Mouse (Mus musculus) left cerebral cortex, adult 9 months (tissue): Measurements from ENCODE around the gene Htra3.

Experiments
- DNase-seq, 2 experiments: peaks; one replicate each; pipeline ENCODE4 v3.0.0; 2022; ENCODE audit warnings: low spot score in 2 of 2

Htra3 gene

DNA sequence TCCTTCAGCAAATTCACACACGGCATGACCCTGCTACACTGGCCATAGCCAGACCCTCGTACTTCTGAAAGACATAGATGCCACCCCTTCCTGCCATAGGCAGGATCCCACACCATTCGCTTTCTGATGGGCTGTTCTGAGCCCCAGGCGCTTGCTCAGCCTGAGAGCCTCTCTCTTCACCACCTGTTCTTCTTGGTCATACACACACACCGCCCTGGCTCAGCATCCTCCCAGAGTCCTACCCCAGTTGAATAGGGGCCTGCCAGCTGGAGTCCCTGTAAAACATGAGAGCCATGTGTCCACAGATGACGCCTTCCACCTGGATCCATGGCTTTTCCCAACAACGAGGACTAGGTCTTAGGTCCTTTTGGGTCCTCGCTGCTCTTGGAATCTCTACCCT, 66.9 kb downstream of the Htra3 start:
- DNase-seq, result no peak

DNA sequence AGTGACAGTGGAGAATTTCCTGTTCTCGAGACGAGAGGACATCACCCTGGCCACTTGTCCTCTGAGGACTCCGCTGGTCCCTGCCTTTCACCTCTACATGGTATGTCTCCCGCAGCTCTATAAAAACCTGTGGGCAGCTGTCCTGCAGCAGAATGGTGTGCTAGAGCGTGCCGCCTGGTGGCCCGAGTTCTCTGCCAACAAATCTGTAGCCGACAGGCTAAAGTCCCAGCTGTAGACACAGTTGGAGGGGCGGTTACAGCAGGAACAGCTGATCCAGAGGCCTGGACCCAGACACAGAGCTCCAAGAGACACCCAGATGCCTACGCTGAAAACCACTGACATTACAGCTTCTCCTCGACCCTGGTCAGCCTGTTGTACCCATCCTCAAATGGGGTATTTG, 67.7 kb downstream of the Htra3 start:
- no peak for DNase-seq

DNA sequence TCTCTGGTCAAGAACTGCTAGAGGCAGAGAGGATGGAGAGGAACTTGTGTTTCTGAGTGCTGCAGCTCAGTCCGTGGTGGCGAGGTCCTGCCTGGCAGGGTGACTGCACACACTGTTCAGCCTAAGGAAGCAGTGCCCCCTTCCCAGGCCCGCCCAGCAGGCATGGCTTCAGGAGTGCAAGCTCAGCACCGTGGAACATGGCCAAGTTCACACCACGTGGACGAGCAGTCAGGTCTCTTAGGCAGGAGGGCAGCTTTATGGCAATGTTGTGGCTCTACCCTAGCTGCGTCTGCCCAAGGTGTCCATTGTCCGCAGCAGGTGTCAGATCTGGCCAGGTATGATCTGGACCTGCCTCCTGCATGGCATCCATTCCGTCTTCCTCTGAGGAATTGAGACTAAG, 68.4 kb downstream of the Htra3 start:
- no peak for DNase-seq

DNA sequence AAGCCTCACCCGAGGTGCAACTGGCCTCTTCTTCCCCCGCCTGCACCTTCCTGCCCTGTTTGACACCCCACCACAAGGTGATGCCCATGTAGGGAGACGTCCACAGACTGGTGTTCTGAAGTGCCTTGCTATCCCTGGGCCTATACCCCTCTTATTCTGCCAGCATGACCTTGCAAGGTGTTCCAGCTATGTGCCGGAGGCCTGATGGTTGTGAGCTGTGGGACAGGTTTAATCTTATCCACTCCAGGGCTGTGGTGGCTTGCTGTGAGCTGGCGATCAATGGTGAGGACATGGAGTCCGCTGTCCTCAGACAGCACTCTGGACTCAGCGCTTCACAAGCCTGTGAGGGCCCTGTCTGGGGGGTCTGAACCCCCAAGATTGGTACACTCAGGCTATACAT, 69.2 kb downstream of the Htra3 start:
- DNase-seq, result no peak

DNA sequence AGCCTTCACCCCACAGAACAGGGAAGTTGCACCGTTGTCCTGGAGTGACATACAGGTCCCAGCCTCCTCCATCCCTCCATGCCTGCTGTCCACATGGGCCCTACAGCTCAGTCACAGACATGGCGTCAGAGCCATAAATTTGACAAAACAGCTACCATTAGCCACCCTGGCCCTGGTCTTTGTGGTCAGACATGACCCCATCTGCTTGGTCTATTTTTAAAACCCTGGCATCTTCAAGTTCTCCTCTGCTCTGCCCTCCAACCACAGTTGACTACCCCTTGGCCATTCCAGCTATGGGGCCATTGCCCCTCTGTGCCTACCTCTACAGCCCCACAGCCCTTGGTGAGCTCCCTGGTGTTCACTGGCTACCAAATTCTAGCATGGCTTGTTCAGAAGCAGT, 69.6 kb downstream of the Htra3 start:
- DNase-seq, result no peak

DNA sequence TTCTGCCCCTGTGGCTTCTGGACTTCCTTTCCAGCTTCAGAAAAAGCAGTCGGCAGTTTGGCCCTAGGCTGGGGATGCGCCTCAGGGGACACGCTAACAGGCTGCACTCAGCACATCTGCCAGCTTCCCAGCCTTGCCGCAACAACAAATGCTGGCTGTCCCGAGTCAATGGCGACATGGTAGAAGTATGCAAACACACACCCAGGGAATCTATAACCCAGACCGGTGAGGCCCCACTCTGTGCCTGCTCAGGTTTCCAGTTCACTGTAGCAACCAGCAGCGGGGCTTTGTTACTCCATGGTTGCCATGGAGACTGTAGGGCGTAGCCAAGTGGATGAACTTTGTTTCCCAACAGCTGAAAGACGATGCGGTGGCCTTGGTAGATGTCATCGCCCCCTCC, 70.2 kb downstream of the Htra3 start:
- no peak for DNase-seq

DNA sequence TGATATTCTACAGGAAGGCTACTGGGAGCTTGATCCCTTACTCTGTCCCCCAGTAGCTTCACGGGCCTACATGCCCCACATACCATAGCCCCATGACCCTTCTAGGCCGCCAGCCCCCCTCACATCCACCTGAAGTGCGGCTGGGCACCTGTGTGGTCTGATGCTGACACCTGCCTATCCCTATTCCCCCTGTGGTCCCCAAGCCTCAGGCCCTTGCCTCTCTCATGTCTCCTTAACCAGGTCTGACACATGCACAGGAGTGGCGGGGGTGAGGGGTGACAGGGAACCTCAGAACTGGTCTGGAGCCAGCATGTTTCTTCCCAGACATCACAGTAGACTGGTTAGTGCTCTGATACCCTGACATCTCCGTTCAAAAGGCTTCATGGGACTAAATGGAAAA, 71.0 kb downstream of the Htra3 start:
- DNase-seq, result no peak

DNA sequence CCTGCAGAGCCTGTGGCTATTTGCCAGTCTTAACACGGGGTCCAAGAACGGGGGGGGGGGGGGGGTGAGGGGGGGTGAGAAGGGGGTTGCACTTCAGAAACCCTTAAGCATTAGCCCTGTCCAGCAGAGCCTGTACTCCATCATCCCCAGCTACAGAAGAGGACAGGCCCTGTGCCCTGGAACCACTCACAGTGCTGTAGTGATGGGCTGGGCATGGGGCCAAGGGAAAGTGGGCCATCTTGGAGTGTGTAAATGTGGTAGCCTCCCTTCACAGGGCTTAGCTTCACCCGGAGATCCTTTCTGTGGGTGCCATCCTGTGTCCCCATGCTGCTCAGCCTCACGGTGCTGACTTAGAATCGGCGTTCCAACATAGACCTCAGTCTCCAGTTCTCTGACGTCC, 71.8 kb downstream of the Htra3 start:
- no peak for DNase-seq

DNA sequence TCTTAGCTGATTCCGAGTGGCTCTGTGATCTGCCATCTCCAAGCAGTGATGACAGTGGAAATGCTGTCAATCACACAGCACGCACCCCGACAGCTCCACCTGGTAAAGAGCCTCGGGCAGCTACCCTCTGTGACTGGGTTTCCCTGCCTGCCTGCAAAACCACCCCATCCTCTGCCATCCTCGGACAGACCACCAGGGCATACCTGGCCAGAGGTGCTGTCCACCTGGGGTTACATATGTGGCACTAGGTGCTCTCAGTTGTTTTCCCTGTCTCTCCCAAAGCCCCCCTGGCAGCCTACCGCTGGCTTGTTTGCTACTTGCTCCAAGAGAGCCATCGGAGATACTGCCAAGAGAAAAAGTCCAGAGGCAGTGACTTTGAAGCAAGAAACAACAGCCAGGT, 72.8 kb downstream of the Htra3 start:
- DNase-seq, result no peak

DNA sequence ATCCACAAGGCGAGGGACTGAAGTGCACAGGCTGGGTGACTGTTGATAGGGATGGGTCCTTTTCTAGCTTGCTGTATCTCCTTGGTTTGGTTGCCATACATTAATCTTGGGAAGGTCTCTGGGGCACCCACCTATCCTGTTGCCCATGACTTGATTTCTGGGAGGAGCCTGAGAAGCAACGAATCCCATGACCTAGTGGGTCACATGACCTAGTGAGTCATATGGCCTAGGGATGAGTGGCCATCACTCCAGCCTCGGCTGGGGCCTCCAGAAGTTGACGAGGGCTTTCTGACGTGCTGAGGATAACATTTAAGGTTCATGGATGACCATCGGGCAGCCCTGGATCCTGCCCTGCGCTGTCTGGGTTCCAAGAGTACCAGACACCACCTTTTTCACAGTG, 74.2 kb downstream of the Htra3 start:
- no peak for DNase-seq
